Mouse (Mus musculus) liver, adult (tissue): Measurements from ENCODE around the gene Ifnar1.

Experiments
- GATA4 ChIP-seq: IDR thresholded peaks from 2 replicates; pipeline ENCODE4 v1.6.1; 2014; ENCODE audit warnings: mild to moderate bottlenecking, low read length; ENCODE audit not compliant: insufficient replicate concordance

The Ifnar1 gene

GRCm38 (mm10) chr16:91475753-91476152 lies 9.3 kb upstream of the Ifnar1 start:
- no peak for TF ChIP-seq GATA4

GRCm38 (mm10) chr16:91478067-91478466 lies 7.0 kb upstream of the Ifnar1 start:
- no peak for TF ChIP-seq GATA4

GRCm38 (mm10) chr16:91480517-91480916 lies 4.5 kb upstream of the Ifnar1 start:
- TF ChIP-seq GATA4: no peak

GRCm38 (mm10) chr16:91484387-91484786 lies 651 bp upstream of the Ifnar1 start:
- no peak for TF ChIP-seq GATA4

- TF ChIP-seq GATA4: no peak
Measured at GRCm38 (mm10) chr16:91485841-91486240, 803 bp downstream of the Ifnar1 start.

GRCm38 (mm10) chr16:91488066-91488465 lies 3.0 kb downstream of the Ifnar1 start:
- TF ChIP-seq GATA4: no peak

GRCm38 (mm10) chr16:91490897-91491296 lies 5.9 kb downstream of the Ifnar1 start:
- TF ChIP-seq GATA4: no peak

- no peak for TF ChIP-seq GATA4
Measured at GRCm38 (mm10) chr16:91491473-91491872, 6.4 kb downstream of the Ifnar1 start.

- TF ChIP-seq GATA4: no peak
Measured at GRCm38 (mm10) chr16:91495501-91495900, 10.5 kb downstream of the Ifnar1 start.

GRCm38 (mm10) chr16:91496206-91496605 lies 11.2 kb downstream of the Ifnar1 start:
- TF ChIP-seq GATA4: no peak

GRCm38 (mm10) chr16:91496766-91497165 lies 11.7 kb downstream of the Ifnar1 start:
- TF ChIP-seq GATA4: no peak

- no peak for TF ChIP-seq GATA4
Measured at GRCm38 (mm10) chr16:91498041-91498440, 13.0 kb downstream of the Ifnar1 start.

- TF ChIP-seq GATA4: no peak
Measured at GRCm38 (mm10) chr16:91504701-91505100, 19.7 kb downstream of the Ifnar1 start.

GRCm38 (mm10) chr16:91505116-91505601 lies 20.1 kb downstream of the Ifnar1 start:
- no peak for TF ChIP-seq GATA4

GRCm38 (mm10) chr16:91506396-91506795 lies 21.4 kb downstream of the Ifnar1 start:
- no peak for TF ChIP-seq GATA4

- no peak for TF ChIP-seq GATA4
Measured at GRCm38 (mm10) chr16:91512161-91512787, 27.2 kb downstream of the Ifnar1 start.

GRCm38 (mm10) chr16:91513099-91513498 lies 28.1 kb downstream of the Ifnar1 start:
- no peak for TF ChIP-seq GATA4
